Mouse (Mus musculus): Measurements from ENCODE around the gene Tom1l1. TPM values are rescaled to one million over a fixed set of nuclear protein-coding genes. Genes with fewer than 3 reads are reported as not detected.
A peak's percentile ranks its signal among the peaks of the same experiment; 100 is the strongest.

The Tom1l1 gene
- polyA plus RNA-seq, 1 experiment, result 0.94 TPM

GRCm38 (mm10) chr11:90681171-90681570, 7.0 kb downstream of the Tom1l1 start:
- no peak for TF ChIP-seq GATA1 (IDR thresholded peaks at IDR 0.05; ENCODE audit: low read length)

- no peak for TF ChIP-seq GATA1 (IDR thresholded peaks at IDR 0.05; ENCODE audit: low read length)
Observed at GRCm38 (mm10) chr11:90678582-90678981, 9.6 kb downstream of the Tom1l1 start.

- TF ChIP-seq GATA1 (IDR thresholded peaks at IDR 0.05; ENCODE audit: low read length), result no peak
Observed at GRCm38 (mm10) chr11:90677771-90678288, 10.3 kb downstream of the Tom1l1 start.

GRCm38 (mm10) chr11:90677027-90677426, 11.1 kb downstream of the Tom1l1 start:
- no peak for TF ChIP-seq GATA1 (IDR thresholded peaks at IDR 0.05; ENCODE audit: low read length)

- TF ChIP-seq GATA1 (IDR thresholded peaks at IDR 0.05; ENCODE audit: low read length), result peak; percentile 36
Observed at GRCm38 (mm10) chr11:90675479-90676110, 12.6 kb downstream of the Tom1l1 start.

- TF ChIP-seq GATA1 (IDR thresholded peaks at IDR 0.05; ENCODE audit: low read length), result no peak
Observed at GRCm38 (mm10) chr11:90667325-90667724, 20.8 kb downstream of the Tom1l1 start.

- TF ChIP-seq GATA1 (IDR thresholded peaks at IDR 0.05; ENCODE audit: low read length), result no peak
Observed at GRCm38 (mm10) chr11:90666916-90667315, 21.2 kb downstream of the Tom1l1 start.

- no peak for TF ChIP-seq GATA1 (IDR thresholded peaks at IDR 0.05; ENCODE audit: low read length)
Observed at GRCm38 (mm10) chr11:90666144-90666757, 21.9 kb downstream of the Tom1l1 start.

GRCm38 (mm10) chr11:90665161-90665560, 23.0 kb downstream of the Tom1l1 start:
- TF ChIP-seq GATA1 (IDR thresholded peaks at IDR 0.05; ENCODE audit: low read length), result no peak

GRCm38 (mm10) chr11:90664345-90664986, 23.7 kb downstream of the Tom1l1 start:
- peak; percentile 13 for TF ChIP-seq GATA1 (IDR thresholded peaks at IDR 0.05; ENCODE audit: low read length)

- TF ChIP-seq GATA1 (IDR thresholded peaks at IDR 0.05; ENCODE audit: low read length), result no peak
Observed at GRCm38 (mm10) chr11:90663618-90664297, 24.4 kb downstream of the Tom1l1 start.

GRCm38 (mm10) chr11:90663052-90663451, 25.1 kb downstream of the Tom1l1 start:
- no peak for TF ChIP-seq GATA1 (IDR thresholded peaks at IDR 0.05; ENCODE audit: low read length)

GRCm38 (mm10) chr11:90660662-90661061, 27.5 kb downstream of the Tom1l1 start:
- no peak for TF ChIP-seq GATA1 (IDR thresholded peaks at IDR 0.05; ENCODE audit: low read length)

GRCm38 (mm10) chr11:90657527-90657926, 30.6 kb downstream of the Tom1l1 start:
- TF ChIP-seq GATA1 (IDR thresholded peaks at IDR 0.05; ENCODE audit: low read length), result no peak

- no peak for TF ChIP-seq GATA1 (IDR thresholded peaks at IDR 0.05; ENCODE audit: low read length)
Observed at GRCm38 (mm10) chr11:90652603-90653002, 35.6 kb downstream of the Tom1l1 start.
